Mouse (Mus musculus) CD8-positive naive resting alpha-beta T cell, adult 2 months (primary cell): ENCODE data around the gene Selenok.

Source experiments
- DNase-seq, 2 experiments: peaks; one replicate each; pipeline ENCODE4 v3.0.0; 2022; ENCODE audit warnings: low read depth in 2 of 2, low spot score in 2 of 2

The Selenok gene

GRCm38 (mm10) chr14:29994976-29995375, 26.9 kb downstream of the Selenok start:
- no peak for DNase-seq

- DNase-seq, result no peak
Measured at GRCm38 (mm10) chr14:29996000-29996751, 28.1 kb downstream of the Selenok start.

DNA sequence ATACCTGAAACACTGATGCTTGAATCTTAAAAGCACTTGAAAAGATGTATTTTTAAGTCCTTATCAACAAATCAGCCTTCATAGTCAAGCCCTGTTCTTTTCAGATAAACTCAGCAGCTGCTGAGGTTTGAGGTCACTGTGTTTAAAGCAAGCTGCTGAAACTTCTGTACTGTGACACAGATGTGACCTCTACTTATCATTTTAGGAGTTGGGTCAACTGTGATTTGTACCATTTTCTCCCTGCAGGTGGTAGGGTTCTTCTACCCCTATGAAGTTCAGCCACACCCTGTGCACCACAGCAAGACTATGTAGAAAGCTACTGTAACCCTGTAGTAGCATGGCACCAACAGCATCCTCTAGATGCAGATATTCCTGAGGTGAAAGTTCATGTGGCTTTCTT, 29.2 kb downstream of the Selenok start:
- no peak for DNase-seq

- DNase-seq, result no peak
Measured at GRCm38 (mm10) chr14:29998747-29999474, 30.8 kb downstream of the Selenok start.

- DNase-seq, result no peak
Measured at GRCm38 (mm10) chr14:29999475-29999811, 31.3 kb downstream of the Selenok start.

DNA sequence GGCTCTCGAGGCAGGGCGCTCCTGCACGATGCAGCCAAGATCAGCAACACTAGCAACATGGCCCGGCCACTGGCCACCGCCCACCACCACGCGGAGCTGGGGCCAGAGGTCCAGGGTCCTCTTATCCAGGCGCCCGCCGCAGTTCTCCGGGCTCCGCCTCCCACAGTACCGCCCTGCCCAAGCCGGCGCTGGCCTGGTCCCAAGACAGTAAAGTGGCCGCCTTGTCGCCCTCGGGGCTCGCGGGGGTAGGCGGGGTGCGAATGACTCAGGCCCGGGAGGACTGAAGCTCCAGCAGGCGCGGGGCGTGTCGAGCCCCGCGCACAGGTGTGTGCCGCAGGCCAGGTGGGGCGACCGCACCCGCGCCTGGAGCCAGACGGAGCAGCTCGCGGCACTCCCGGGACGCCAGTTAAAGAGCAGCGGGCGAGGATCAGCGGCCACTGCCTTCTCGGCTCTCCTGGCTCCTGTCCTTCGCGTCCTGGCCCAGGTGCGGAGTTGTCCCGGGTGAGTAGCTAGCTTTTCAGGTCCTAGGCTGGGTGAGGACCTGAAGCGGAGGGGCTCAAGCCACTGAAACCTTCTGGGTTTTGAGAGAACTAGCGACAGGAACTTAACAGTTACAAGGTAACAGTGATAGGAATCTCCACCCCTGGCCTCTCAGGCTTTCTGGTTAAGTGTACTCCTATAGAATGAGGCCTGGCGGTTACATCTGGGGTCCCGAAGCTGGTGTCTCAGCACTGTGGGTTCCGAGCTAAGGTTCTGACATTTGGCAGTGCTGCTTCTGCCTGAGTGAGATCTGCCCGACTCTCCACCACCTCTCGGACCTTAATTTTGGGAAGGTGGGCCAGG, 40.8 kb downstream of the Selenok start, which contains the start of the genes Il17rb and Chdh:
TSS of gene Il17rb (minus strand) at position 164 of the 843 bp plus-strand sequence.
TSS of gene Chdh (plus strand) at position 291 of the 843 bp plus-strand sequence.
- no peak for DNase-seq

DNA sequence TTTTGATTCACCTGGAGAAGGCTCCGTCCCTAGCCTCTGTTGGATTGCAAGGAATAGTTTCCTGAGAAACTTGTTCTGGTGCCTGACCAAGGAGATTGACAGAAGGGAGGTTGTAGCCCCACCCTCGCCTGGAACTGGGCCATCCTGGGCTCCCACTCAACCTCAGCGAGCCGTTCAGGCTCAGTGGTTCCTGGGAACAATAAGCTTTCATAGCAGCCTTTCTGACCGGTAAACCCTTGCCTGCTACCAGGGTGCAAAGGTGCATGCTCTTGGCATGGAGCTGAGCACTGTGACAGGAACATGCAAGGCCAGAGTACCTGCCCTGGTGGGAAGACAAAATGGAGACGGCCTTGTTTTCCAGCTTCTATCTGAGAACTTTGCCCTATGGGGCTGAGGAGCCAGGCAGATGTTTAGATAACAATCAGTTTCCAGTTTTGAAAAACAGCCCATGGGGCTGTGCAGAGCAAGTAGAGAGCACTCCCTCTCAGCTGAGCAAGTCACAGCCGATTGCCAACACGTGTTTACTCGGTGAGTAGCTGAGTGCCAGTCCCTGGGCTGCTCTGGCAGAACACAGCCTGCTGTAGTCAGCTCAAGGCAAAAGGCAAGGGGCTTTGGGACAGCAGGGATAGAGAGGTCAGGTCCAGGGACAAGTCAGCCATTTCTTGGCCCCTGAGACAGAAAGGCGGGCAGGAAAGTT, 41.9 kb downstream of the Selenok start:
- DNase-seq, result no peak

DNA sequence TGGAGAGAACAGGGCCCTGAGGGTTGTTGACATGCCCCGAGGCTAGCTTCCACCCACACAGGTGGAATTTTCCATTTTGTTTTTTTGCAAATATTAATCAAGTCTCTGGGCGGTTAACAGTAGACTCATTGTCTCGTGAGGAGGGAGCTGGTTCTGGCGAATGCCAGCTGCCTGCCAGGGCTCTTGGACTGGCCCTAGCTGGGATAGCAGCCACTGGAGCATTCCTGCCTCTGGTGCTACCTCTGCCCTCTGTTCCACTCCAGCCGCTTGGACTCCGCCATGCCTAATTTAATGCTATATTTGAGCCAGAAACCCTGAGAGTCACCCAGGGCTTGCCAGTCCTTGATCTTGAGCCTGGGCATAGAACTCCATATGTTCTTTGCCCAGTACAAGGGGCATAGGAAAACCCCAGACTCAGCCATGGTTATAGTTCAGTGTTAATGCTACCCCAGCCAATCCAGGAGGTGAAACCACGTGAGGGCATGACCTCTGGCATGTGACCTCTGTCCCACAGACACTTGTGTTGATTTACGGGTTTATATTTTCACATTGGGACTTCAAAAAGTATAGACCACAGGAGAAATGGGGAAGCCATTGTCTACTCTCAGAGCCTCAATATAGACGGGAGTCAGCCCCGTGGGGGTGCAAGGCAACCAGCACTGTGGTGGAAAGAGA, 43.9 kb downstream of the Selenok start:
- DNase-seq, result no peak

DNA sequence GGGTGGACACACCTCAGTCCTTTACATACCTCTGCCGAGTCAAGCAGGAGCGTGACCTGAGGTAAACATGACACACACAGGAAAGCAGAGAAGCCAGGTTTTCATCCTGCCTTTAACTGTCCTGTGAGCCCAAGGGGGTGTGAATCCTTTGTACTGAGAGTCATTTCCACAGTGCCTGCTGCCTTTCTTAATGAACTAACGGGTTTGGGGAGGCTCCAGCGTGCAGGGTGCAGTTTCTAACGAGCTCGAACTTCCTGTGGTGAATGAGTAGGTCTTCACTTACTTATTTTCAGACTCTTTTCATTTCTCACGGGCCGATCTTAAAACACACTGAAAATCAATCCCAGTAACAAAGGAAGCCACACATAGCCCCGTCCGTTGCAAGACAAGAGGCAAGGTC, 46.4 kb downstream of the Selenok start:
- DNase-seq, result no peak

GRCm38 (mm10) chr14:30015008-30015407, 46.9 kb downstream of the Selenok start:
- DNase-seq, result no peak

DNA sequence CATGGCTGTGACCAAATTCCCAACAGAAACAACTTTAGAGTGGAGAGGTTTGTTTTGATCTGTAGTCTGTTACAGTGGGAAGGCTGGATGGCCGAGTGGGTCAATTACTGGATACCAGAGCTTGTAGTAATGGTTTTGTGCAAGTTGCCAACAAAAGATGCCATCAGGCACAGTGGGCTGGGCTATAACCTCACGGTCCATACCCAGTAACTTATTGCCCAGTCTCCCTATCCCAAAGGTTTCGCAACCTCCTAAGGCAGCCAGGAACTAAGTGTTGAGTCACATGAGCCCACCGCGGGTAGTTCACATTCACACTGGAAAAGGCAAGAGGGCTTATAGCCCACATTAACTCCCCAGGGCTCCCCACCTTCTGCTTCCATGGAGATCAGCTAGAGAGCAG, 48.6 kb downstream of the Selenok start:
- no peak for DNase-seq

- no peak for DNase-seq
Measured at GRCm38 (mm10) chr14:30017794-30018462, 49.8 kb downstream of the Selenok start.

- DNase-seq, result no peak
Measured at GRCm38 (mm10) chr14:30018463-30018801, 50.3 kb downstream of the Selenok start.

DNA sequence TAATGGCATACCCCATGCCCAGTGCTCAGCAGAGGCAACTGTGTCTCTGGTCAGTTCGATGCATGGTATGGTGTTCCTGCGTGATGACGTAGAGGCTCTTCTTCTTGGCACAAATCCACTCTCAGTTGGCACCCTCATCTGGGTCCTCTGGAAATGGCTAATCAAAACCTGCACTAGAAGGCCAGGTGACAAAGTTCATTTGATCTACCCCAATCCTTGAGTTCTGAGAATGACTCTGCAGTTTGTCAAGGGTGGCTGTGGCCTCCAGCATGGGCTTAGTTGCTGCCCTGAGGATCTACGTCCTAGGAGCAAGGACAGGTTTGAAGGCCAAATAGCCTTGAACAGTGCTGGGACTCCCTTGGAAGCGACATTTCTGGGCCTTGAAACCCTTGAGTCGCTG, 50.7 kb downstream of the Selenok start:
- no peak for DNase-seq

DNA sequence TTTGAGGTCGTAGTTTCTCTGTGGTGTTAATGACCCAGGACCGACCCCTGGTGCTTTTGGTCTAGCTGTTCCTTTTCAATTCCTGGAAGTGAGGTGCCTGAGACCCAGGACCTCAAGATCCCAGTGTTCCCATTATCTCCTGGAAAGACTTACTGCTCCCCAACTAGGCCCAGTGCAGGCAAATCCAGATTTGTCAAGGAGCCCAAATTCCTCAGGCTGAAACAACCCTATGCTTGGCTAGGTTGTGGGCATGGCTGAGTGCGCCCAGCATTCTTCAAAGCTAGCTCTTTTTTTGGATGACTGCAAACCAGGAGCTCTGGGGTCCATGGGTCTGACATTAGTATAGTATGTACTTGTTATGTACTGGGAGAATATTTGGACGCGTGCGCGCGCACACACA, 51.3 kb downstream of the Selenok start:
- no peak for DNase-seq

DNA sequence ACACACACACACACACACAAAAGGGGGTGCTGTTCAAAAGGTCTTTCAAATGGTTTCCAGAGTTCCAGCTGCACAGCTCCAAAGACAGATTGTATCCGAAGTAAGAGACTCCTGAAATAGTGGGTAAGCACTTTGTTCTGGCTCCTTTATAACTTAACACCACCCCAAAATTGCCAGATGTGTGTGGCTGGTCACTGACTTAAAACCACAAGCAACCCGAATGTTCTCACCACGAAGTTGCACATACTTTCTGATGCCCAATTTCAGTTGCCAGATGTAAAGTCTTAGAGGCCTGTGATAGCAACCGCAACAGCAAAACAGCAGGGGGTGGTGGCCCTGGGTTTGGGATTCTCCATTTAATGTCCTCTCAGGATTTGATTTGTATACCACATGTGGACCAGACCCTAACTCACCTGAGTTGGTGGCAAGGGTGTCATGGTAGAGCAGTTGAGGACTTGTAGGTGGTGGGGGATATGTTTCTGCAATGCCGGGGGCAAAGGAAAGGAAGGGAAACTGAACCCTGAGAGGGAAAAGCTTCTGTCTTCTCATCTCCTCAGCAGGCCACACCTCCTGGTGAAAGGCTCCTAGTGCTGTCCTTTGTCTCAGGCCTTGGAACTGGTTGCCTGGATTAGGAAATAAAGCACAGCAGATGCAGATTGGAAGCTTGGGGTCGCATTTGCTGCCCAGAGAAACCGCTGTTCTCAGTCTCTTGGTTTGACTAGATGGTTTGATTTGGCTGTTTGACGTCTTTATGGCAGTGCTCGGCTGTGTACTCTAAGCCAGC, 51.9 kb downstream of the Selenok start:
- DNase-seq, result no peak

GRCm38 (mm10) chr14:30022471-30022870, 54.4 kb downstream of the Selenok start:
- DNase-seq, result no peak

- DNase-seq, result no peak
Measured at GRCm38 (mm10) chr14:30024387-30024786, 56.3 kb downstream of the Selenok start.
